Mouse (Mus musculus) heart, postnatal 25 days (tissue): ENCODE measurements at regions not wholly inside any gene's neighbourhood (a gene's known extent, or its start where the extent isn't known, plus 50 kb on each side); places are given as distances from the start of the nearest gene placed in this dataset.
"Not testable (repeated sequence)": the region's sequence is repeated elsewhere in the genome, so short reads cannot be mapped to it uniquely, and the experiment has no call there.

Experiments
- DNase-seq: peaks from one replicate; pipeline ENCODE4 v3.0.0; 2022; ENCODE audit warnings: low spot score
- intact Hi-C: fragments of 180-260 bp; cut with DNase I; formaldehyde crosslinking; loops from one replicate; pipeline ENCODE4 v1.15.1; 2025

GRCm38 (mm10) chr9:113123004-113123692 lies 584.9 kb downstream of the Pdcd6ip start:
- intact Hi-C loops, result no loop called here
- DNase-seq, result no peak

GRCm38 (mm10) chr9:113122253-113122749 lies 585.8 kb downstream of the Pdcd6ip start:
- intact Hi-C loops, result no loop called here
- no peak for DNase-seq

- intact Hi-C loops, result no loop called here
Observed at GRCm38 (mm10) chr9:113120385-113120784, 587.7 kb downstream of the Pdcd6ip start.

GRCm38 (mm10) chr9:113119721-113120120 lies 588.3 kb downstream of the Pdcd6ip start:
- no peak for DNase-seq
- intact Hi-C loops, result no loop called here

More at GRCm38 (mm10) chr9:113120385-113120784, 587.7 kb downstream of the Pdcd6ip start:
- no peak for DNase-seq

GRCm38 (mm10) chr9:113115576-113115975 lies 592.5 kb downstream of the Pdcd6ip start:
- intact Hi-C loops, result no loop called here
- DNase-seq, result no peak

GRCm38 (mm10) chr9:113112753-113113152 lies 595.3 kb downstream of the Pdcd6ip start:
- intact Hi-C loops, result no loop called here
- DNase-seq, result no peak

- no peak for DNase-seq
- intact Hi-C loops, result no loop called here
Observed at GRCm38 (mm10) chr9:113101733-113102132, 606.3 kb downstream of the Pdcd6ip start.

GRCm38 (mm10) chr9:113100641-113101040 lies 607.4 kb downstream of the Pdcd6ip start:
- no peak for DNase-seq
- intact Hi-C loops, result no loop called here

- intact Hi-C loops, DNase-seq: not testable (repeated sequence)
Observed at GRCm38 (mm10) chr9:113095421-113095820, 612.6 kb downstream of the Pdcd6ip start.

GRCm38 (mm10) chr9:113093863-113094390 lies 614.1 kb downstream of the Pdcd6ip start:
- intact Hi-C loops, result no loop called here
- no peak for DNase-seq

GRCm38 (mm10) chr9:113091881-113092280 lies 616.2 kb downstream of the Pdcd6ip start:
- intact Hi-C loops, result no loop called here
- DNase-seq, result no peak

- intact Hi-C loops, result no loop called here
- no peak for DNase-seq
Observed at GRCm38 (mm10) chr9:113087786-113088185, 620.3 kb downstream of the Pdcd6ip start.

GRCm38 (mm10) chr9:113085281-113085810 lies 622.7 kb downstream of the Pdcd6ip start:
- intact Hi-C loops, result no loop called here
- no peak for DNase-seq

- intact Hi-C loops, result no loop called here
- DNase-seq, result no peak
Observed at GRCm38 (mm10) chr9:113074866-113075265, 633.2 kb downstream of the Pdcd6ip start.

- intact Hi-C loops, result no loop called here
- DNase-seq, result no peak
Observed at GRCm38 (mm10) chr9:113057415-113057814, 650.6 kb downstream of the Pdcd6ip start.

- no peak for DNase-seq
- intact Hi-C loops, result no loop called here
Observed at GRCm38 (mm10) chr9:113044556-113045178, 663.4 kb downstream of the Pdcd6ip start.

GRCm38 (mm10) chr9:113040885-113041284 lies 667.2 kb downstream of the Pdcd6ip start:
- DNase-seq, result no peak
- intact Hi-C loops, result no loop called here

GRCm38 (mm10) chr9:113033996-113034395 lies 674.1 kb downstream of the Pdcd6ip start:
- DNase-seq, result no peak
- intact Hi-C loops, result no loop called here

GRCm38 (mm10) chr9:113029091-113029490 lies 679.0 kb downstream of the Pdcd6ip start:
- intact Hi-C loops, result no loop called here
- no peak for DNase-seq

- intact Hi-C loops, result no loop called here
- no peak for DNase-seq
Observed at GRCm38 (mm10) chr9:113026904-113027193, 681.2 kb downstream of the Pdcd6ip start.
